Mouse (Mus musculus) liver (tissue): ENCODE measurements at regions not wholly inside any gene's neighbourhood (a gene's known extent, or its start where the extent isn't known, plus 50 kb on each side); places are given as distances from the start of the nearest gene placed in this dataset.
A peak's percentile ranks its signal among the peaks of the same experiment; 100 is the strongest.

Experiments
- DNase-seq: peaks from one replicate; pipeline ENCODE4 v3.0.0-alpha.2; 2020; ENCODE audit warnings: mixed read lengths

DNA sequence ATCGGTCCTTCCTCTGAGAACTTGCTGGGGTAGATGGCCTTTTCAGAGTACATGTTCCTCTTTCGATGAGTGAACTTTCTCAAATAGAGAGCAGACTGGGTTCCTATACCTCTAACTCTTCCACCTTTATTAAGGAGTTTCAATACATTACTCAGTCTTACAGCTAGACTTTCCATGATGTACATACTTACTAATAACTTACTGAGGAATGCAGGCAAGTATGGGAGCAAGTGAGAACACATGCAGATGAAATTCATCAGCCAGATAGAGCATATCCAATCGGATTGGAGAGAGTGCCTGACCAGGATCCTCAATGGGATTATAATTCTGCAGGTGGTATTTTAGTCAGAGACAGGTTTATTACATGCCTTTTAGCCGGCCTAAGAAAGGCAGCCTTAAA lies 292.2 kb upstream of the Large1 start:
- DNase-seq: no peak

- DNase-seq: no peak
Measured at GRCm38 (mm10) chr8:73626798-73627197, 273.5 kb upstream of the Large1 start.

DNA sequence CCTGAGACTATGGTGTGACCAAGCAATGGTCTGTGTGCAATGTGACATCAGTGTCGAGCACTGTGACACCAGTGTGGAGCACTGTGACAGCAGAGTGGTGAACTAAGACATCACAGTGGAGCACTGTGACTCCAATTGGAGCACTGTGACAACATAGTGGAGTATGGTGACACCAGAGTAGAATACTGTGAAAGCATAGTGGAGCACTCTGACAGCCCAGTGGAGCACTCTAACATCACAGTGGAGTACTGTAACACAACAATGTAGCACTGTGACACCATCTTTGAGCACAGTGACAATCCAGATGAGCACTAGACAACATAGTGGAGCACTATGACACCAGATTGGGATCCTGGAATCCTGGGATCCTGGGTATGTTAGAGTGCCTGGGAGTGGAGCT lies 265.6 kb upstream of the Large1 start:
- DNase-seq: peak; percentile 2

- DNase-seq: no peak
Measured at GRCm38 (mm10) chr8:73614631-73615030, 261.3 kb upstream of the Large1 start.

DNA sequence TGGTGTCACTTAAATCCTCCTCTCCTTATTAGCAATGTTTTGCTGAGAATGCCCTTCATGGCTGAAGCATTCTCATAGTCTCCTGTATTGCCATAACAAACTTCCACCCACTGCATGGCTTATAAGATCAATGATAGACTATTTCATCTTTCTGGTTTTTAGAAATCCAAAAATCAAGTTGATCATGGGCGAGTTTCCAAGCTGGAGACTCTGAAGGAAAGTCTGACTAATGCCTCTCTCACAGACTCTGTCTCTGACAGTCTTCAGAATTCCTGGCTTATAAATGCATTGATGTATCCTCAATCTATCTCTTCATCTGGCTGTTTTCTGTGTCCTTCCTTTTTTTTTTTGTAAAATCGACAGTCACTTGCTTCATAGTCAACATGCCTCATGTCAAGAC lies 260.8 kb upstream of the Large1 start:
- DNase-seq: no peak

DNA sequence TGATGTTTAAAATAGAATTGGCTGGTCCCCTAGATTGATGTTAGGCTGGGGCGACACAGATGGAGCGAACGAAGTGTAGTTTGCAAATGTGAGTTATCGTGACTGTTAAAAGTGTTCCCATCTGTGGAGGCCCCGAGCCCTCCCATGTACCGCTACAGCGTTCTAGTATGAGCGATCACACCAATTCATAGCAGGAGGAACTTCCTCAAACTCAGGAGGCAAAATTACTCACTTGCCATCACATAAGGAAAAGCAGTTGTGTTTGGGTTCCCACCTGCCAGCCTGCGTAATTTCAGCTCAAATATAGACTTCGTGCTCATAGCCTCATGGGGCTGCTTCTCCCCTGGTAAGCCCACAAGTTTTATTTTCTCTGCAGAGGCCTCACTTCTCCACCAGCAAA lies 258.2 kb upstream of the Large1 start:
- no peak for DNase-seq

- no peak for DNase-seq
Measured at GRCm38 (mm10) chr8:73570599-73570998, 217.3 kb upstream of the Large1 start.

- no peak for DNase-seq
Measured at GRCm38 (mm10) chr8:73569963-73570362, 216.6 kb upstream of the Large1 start.
